In the genomic region with DNA sequence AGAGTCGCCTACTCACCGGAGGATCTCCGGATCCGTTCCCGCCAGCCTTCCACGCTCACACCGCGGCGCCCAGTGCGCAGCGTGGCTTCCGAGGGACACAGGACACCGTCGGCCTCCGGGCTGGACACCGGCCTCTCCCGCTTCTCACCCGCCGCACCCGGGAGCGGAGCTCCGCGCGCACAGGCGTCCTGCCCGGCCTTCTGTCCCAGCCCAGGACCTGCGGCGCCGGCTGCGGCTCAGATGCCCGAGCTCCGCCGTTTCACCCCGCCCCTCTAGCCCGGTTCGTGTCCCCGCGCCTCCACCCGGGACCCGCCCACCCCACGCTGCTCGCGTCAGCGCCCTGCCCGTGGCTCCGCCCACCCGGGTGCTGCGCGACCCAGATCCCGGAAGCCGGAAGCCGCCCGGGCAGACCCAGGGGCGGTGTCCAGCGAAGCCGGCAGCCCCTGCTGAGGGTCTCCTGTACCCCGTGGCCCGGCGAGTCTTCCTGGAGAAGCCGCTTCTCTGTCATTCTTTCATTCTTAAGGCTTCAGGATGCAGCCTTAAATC, we compare ENCODE assay signal across 8 mouse cellular contexts. TPM values are rescaled to one million over a fixed set of nuclear protein-coding genes. Genes with fewer than 3 reads are reported as not detected.
DNase-seq lines count a peak whose midpoint lies in the region; ATAC-seq and TF ChIP-seq lines count a peak whose summit lies in the region.

TSS of gene Zfp69 (minus strand) at position 272 of the 546 bp plus-strand sequence.

- 0% methylated on average over 48 of the region's 60 CpGs for WGBS in forebrain, embryonic 16.5 days
- under 1% methylated on average over 52 of the region's 60 CpGs for WGBS in lung, embryonic 16.5 days
- WGBS in thymus, adult 2 months, result under 1% methylated on average over 60 of the region's 60 CpGs

- ATAC-seq in forebrain, embryonic 16.5 days, result peak; percentile 98
- ATAC-seq in lung, embryonic 16.5 days (ENCODE audit: low read depth), result peak; percentile 100

- H3K27me3 ChIP-seq in forebrain, embryonic 16.5 days (replicated peaks; ENCODE audit: control insufficient read depth, insufficient read depth, low read length), result no peaks in the 10 kb centered on the region
- no peaks in the 10 kb centered on the region for H3K27me3 ChIP-seq in lung, embryonic 16.5 days (ENCODE audit: control insufficient read depth, insufficient read depth, low read depth, low read length)
- H3K27me3 ChIP-seq in thymus, adult 2 months (ENCODE audit: control insufficient read depth, insufficient read depth, low read length), result no peaks in the 10 kb centered on the region

- H3K4me2 ChIP-seq in forebrain, embryonic 16.5 days (ENCODE audit: low read length), result peak within 1 kb of the TSS; percentile 75
- peak within 1 kb of the TSS; percentile 91 for H3K4me2 ChIP-seq in lung, embryonic 16.5 days (ENCODE audit: low read depth, low read length)

- intact Hi-C loops in heart, postnatal 36 days (cut with DNase I), result loop anchor here (1.0 kb wide), 1 partner anchor 26 kb away; the partner anchor contains the start of gene Exo5

- peak; percentile 54 for DNase-seq in MEL-GATA-1-ER (ENCODE audit: extremely low read depth, low read depth)
- DNase-seq in cerebellum, adult 18-20 months, result peak; percentile 90 to 92
- DNase-seq in heart, postnatal 36 days, result peak; percentile 89 to 90
- peak; percentile 52 to 72 for DNase-seq in layer of hippocampus, adult 8-10 months (ENCODE audit: low spot score in 2 of 2)
- peak; percentile 87 for DNase-seq in ovary, adult 18-20 months (ENCODE audit: low spot score)
- peak; percentile 90 for DNase-seq in thymus, adult 2 months

- no peaks in the 10 kb centered on the region for H3K36me3 ChIP-seq in forebrain, embryonic 16.5 days (ENCODE audit: control insufficient read depth, insufficient read depth)
- H3K36me3 ChIP-seq in lung, embryonic 16.5 days (ENCODE audit: control insufficient read depth, insufficient read depth, low read length), result peaks cover 3% of the 10 kb centered on the region; the same call in 1 of the 2 replicates
- H3K36me3 ChIP-seq in thymus, adult 2 months (ENCODE audit: control insufficient read depth, insufficient read depth, low read length), result no peaks in the 10 kb centered on the region

- H3K9ac ChIP-seq in forebrain, embryonic 16.5 days (replicated peaks; ENCODE audit: low read depth, low read length), result peak within 1 kb of the TSS; percentile 72
- peak within 1 kb of the TSS; percentile 84 for H3K9ac ChIP-seq in lung, embryonic 16.5 days (ENCODE audit: low read length)

- peak; percentile 26; the same call in 1 of the 2 replicates for TF ChIP-seq CTCF in thymus, adult 2 months (IDR thresholded peaks at IDR 0.05; ENCODE audit: borderline replicate concordance, control insufficient read depth, extremely low read depth, insufficient read depth, low read length, poor library complexity)

- H3K27ac ChIP-seq in forebrain, embryonic 16.5 days (ENCODE audit: low read length), result peak within 1 kb of the TSS; percentile 69
- peak within 1 kb of the TSS; percentile 84 for H3K27ac ChIP-seq in lung, embryonic 16.5 days (ENCODE audit: low read length)
- peak within 1 kb of the TSS; percentile 41; the same call in 1 of the 2 replicates for H3K27ac ChIP-seq in thymus, adult 2 months (ENCODE audit: control insufficient read depth, insufficient read depth, low read length)

- peaks cover 10% of the 10 kb centered on the region for H3K4me1 ChIP-seq in forebrain, embryonic 16.5 days (replicated peaks; ENCODE audit: control insufficient read depth, insufficient read depth, low read length)
- peaks cover 11% of the 10 kb centered on the region; the same call in 1 of the 2 replicates for H3K4me1 ChIP-seq in lung, embryonic 16.5 days (replicated peaks; ENCODE audit: control insufficient read depth, insufficient read depth, low read length)
- H3K4me1 ChIP-seq in thymus, adult 2 months (replicated peaks; ENCODE audit: control insufficient read depth, insufficient read depth, low read length), result peaks cover 15% of the 10 kb centered on the region

- TF ChIP-seq POLR2A in thymus, adult 2 months (IDR thresholded peaks at IDR 0.05; ENCODE audit: control insufficient read depth, extremely low read depth, insufficient read depth, low read length, poor library complexity), result peak; percentile 100

- no peaks in the 10 kb centered on the region for H3K9me3 ChIP-seq in forebrain, embryonic 16.5 days (ENCODE audit: control insufficient read depth, low read length)
- H3K9me3 ChIP-seq in lung, embryonic 16.5 days (ENCODE audit: control insufficient read depth, low read length), result no peaks in the 10 kb centered on the region

- peak within 1 kb of the TSS; percentile 67 for H3K4me3 ChIP-seq in forebrain, embryonic 16.5 days (replicated peaks; ENCODE audit: low read length)
- peak within 1 kb of the TSS; percentile 74 for H3K4me3 ChIP-seq in lung, embryonic 16.5 days (ENCODE audit: low read length)
- H3K4me3 ChIP-seq in thymus, adult 2 months (ENCODE audit: control insufficient read depth, insufficient read depth, low read length), result peak within 1 kb of the TSS; percentile 58

RNA-seq across cellular contexts. Expression of gene Zfp69, which starts in this region (rescaled TPM):
- 5.3 and 5.6 TPM in 2 replicates for polyA plus RNA-seq in forebrain, embryonic 16.5 days (2015; fragmentation: Nextera tagmentation; extraction: Ambion mirVana)
- 1 to 10 TPM; 1.4 to 1.5 TPM for total RNA-seq in heart, postnatal 36 days (2021)
- 1 to 10 TPM; 1.6 to 3.0 (median 2.6) TPM for total RNA-seq in layer of hippocampus, adult 8-10 months (2022)
- polyA plus RNA-seq in lung, embryonic 16.5 days (2015; fragmentation: Nextera tagmentation; extraction: Ambion mirVana), result 6.8 and 7.5 TPM in 2 replicates
- polyA plus RNA-seq in thymus, adult 2 months (2012; rRNA removed), result 3.2 and 3.4 TPM in 2 replicates

Comparison
In these comparisons a context has a peak if more than half of its experiments do, and no peak if none do; other contexts are left out.
1. Peak in every context shown above with its lines: DNase-seq, ATAC-seq, H3K4me3 ChIP-seq and H3K27ac ChIP-seq.